Mouse (Mus musculus): ENCODE measurements around the gene Arhgef6.

Gene Arhgef6

GRCm38 (mm10) chrX:57198036-57198435 lies 140.5 kb downstream of the Arhgef6 start:
- no peak for DNase-seq (ENCODE audit: low spot score in 2 of 2)

GRCm38 (mm10) chrX:57196319-57196718 lies 142.2 kb downstream of the Arhgef6 start:
- DNase-seq (ENCODE audit: low spot score in 2 of 2), result no peak

DNA sequence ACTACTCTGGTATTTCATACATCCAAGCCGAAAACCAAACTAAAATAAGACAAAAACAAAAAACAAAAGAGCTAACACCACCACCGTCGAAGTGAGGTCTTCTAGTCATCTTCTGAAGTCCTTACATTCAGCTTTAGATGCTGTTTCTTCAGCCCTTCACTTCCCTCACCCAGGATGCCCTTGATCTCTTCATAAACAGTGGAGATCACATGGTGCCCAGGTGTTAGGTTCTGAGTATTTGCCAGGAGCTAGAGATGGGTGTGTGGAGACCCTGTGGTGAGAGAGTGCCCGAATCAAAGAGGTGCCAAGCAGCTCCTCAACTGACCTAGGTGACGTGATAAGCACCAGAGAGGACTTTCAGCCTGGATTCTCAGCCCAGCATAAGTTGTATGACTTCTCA lies 149.2 kb downstream of the Arhgef6 start:
- no peak for DNase-seq (ENCODE audit: low spot score in 2 of 2)

DNA sequence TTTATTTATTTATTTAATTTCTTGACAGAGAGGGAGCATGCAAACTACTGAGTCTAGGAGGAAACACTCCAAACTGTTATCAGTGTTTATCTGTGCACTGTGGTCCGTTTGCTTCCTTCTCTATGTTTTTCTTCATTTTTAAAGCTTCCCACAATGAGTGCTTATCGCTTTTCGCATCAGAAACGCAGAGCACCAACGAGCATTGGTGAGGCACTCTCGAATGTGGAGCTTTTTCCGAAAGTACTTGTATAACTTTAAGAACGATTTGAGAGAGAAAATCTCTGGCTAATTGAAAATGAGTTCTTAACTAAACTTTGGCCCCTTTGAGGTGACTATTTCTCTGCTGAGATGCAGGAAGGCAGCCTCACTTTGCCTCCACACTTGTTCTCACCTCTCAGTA lies 151.2 kb downstream of the Arhgef6 start:
- no peak for DNase-seq (ENCODE audit: low spot score in 2 of 2)

DNA sequence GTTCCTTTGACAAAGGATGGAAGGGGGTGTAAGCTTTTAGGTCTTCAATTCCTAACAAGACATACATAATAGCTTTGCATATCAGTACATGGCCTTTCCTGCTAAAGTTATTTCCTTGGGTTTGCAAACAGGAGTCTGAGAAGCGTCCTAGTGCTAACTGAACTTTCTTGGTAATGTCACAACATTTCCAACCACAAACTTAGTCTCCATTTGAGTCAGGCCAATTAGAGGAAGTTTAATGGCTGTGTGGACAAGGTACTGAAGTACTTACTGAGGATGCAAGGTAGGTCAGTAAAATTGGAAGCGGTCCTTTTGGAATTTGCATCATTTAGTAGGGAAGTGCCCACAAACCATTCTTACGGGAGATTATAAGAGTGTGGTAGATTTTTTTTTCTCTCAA lies 155.2 kb downstream of the Arhgef6 start:
- no peak for DNase-seq (ENCODE audit: low spot score in 2 of 2)

GRCm38 (mm10) chrX:57182470-57182869 lies 156.1 kb downstream of the Arhgef6 start:
- DNase-seq (ENCODE audit: low spot score in 2 of 2), result no peak

All from urinary bladder, postnatal 36 days (tissue).